In genomic region chr12:59798051-59798450, GRCm38 (mm10) we compare ENCODE assay signal across 8 mouse cellular contexts.
DNase-seq lines count a peak whose midpoint lies in the region; ATAC-seq and TF ChIP-seq lines count a peak whose summit lies in the region.

No protein-coding gene starts in this region.

- peak; percentile 43 for TF ChIP-seq CTCF in heart, adult 2 months (IDR thresholded peaks at IDR 0.05)
- TF ChIP-seq CTCF in MEL (IDR thresholded peaks at IDR 0.05 in 2 of 3, conservative IDR thresholded peaks at IDR 0.05 in 1 of 3; ENCODE audit: control insufficient read depth in 1 of 3, insufficient read depth in 1 of 3, low read depth in 2 of 3, low read length in 3 of 3, poor library complexity in 1 of 3, severe bottlenecking in 1 of 3), result peak in 1 of 3 experiments; percentile 66; a peak in 2 of 6 replicates

- H3K27ac ChIP-seq in heart, adult 2 months, result no peak overlapping the region
- no peak overlapping the region for H3K27ac ChIP-seq in heart, embryonic 12.5 days (ENCODE audit: poor library complexity, severe bottlenecking)
- no peak overlapping the region for H3K27ac ChIP-seq in MEL (ENCODE audit: control insufficient read depth, low read depth, low read length)

- no peaks in the 10 kb centered on the region for H3K79me2 ChIP-seq in heart, adult 2 months (replicated peaks; ENCODE audit: control insufficient read depth, insufficient read depth, low read length)
- H3K79me2 ChIP-seq in MEL (ENCODE audit: control insufficient read depth, insufficient read depth, low read length, poor library complexity), result no peaks in the 10 kb centered on the region

- no peak for ATAC-seq in heart, embryonic 12.5 days (ENCODE audit: insufficient number of reproducible peaks, low FRiP score)

- H3K36me3 ChIP-seq in heart, adult 2 months (ENCODE audit: control insufficient read depth, insufficient read depth, low read length), result no peaks in the 10 kb centered on the region
- no peaks in the 10 kb centered on the region for H3K36me3 ChIP-seq in heart, embryonic 12.5 days
- no peaks in the 10 kb centered on the region for H3K36me3 ChIP-seq in MEL (ENCODE audit: control insufficient read depth in 1 of 2, insufficient read depth in 2 of 2, low read length in 2 of 2)

- no peak overlapping the region for H3K4me2 ChIP-seq in heart, embryonic 12.5 days

- TF ChIP-seq POLR2A in heart, adult 2 months (IDR thresholded peaks at IDR 0.05; ENCODE audit: insufficient read depth, low read depth, low read length), result no peak
- TF ChIP-seq POLR2A in MEL (IDR thresholded peaks at IDR 0.05; ENCODE audit: control insufficient read depth in 1 of 2, insufficient read depth in 1 of 2, low read depth in 1 of 2, low read length in 2 of 2, poor library complexity in 1 of 2), result no peak

- no peaks in the 10 kb centered on the region for H3K4me1 ChIP-seq in heart, adult 2 months (ENCODE audit: control insufficient read depth, insufficient read depth, low read length)
- H3K4me1 ChIP-seq in heart, embryonic 12.5 days (replicated peaks), result no peaks in the 10 kb centered on the region
- no peaks in the 10 kb centered on the region for H3K4me1 ChIP-seq in MEL (ENCODE audit: control insufficient read depth in 1 of 2, insufficient read depth in 2 of 2, low read length in 2 of 2)

- WGBS in heart, adult 2 months, result 44% methylated on average over 3 of the region's 3 CpGs
- 46% methylated on average over 3 of the region's 3 CpGs for WGBS in heart, embryonic 12.5 days

- H3K9me3 ChIP-seq in heart, embryonic 12.5 days (replicated peaks), result no peaks in the 10 kb centered on the region
- H3K9me3 ChIP-seq in MEL (replicated peaks; ENCODE audit: insufficient read depth, low read length), result no peaks in the 10 kb centered on the region

- intact Hi-C loops in heart, adult 2 months (cut with DNase I), result no loop called here
- intact Hi-C loops in left cerebral cortex, postnatal 36 days (cut with DNase I), result loop anchor here (5.0 kb wide), 1 partner anchor 1719 kb away; no protein-coding TSS in a partner anchor

- H3K9ac ChIP-seq in heart, adult 2 months (ENCODE audit: low read depth, low read length), result no peak overlapping the region
- H3K9ac ChIP-seq in heart, embryonic 12.5 days, result no peak overlapping the region
- no peak overlapping the region for H3K9ac ChIP-seq in MEL (ENCODE audit: control insufficient read depth, low read depth, low read length, poor library complexity, severe bottlenecking)

- DNase-seq in heart, adult 2 months, result no peak
- peak; percentile 19 for DNase-seq in MEL (ENCODE audit: low read depth, low spot score)
- peak; percentile 67 to 85 for DNase-seq in frontal cortex, adult 2 months (ENCODE audit: extremely low spot score in 1 of 2, low spot score in 1 of 2)
- DNase-seq in left cerebral cortex, postnatal 36 days (ENCODE audit: low spot score in 2 of 2), result peak; percentile 47 to 48
- DNase-seq in spleen, adult 18-20 months, result no peak
- DNase-seq in urinary bladder, adult 2 months (ENCODE audit: low spot score), result no peak
- DNase-seq in cerebellum, postnatal 36 days, result no peak

- H3K4me3 ChIP-seq in heart, adult 2 months, result no peak overlapping the region
- H3K4me3 ChIP-seq in heart, embryonic 12.5 days, result no peak overlapping the region
- H3K4me3 ChIP-seq in MEL (ENCODE audit: control insufficient read depth in 1 of 2, insufficient read depth in 1 of 2, low read depth in 2 of 2, low read length in 2 of 2), result no peak overlapping the region

- no peaks in the 10 kb centered on the region for H3K27me3 ChIP-seq in heart, adult 2 months (ENCODE audit: control insufficient read depth, insufficient read depth, low read length)
- no peaks in the 10 kb centered on the region for H3K27me3 ChIP-seq in heart, embryonic 12.5 days (replicated peaks)
- no peaks in the 10 kb centered on the region for H3K27me3 ChIP-seq in MEL (ENCODE audit: control insufficient read depth in 1 of 2, insufficient read depth in 2 of 2, low read length in 2 of 2)

- no peak for TF ChIP-seq EP300 in heart, adult 2 months (IDR thresholded peaks at IDR 0.05; ENCODE audit: insufficient read depth, low read depth, low read length)
- no peak for TF ChIP-seq EP300 in MEL (IDR thresholded peaks at IDR 0.05; ENCODE audit: low read depth in 1 of 2, low read length in 2 of 2)

- peak; percentile 72 for TF ChIP-seq RAD21 in MEL (IDR thresholded peaks at IDR 0.05; ENCODE audit: low read depth, low read length)

TF ChIP-seq in MEL, 35 proteins besides CTCF, POLR2A, EP300 and RAD21:
- TF ChIP-seq SMC3 (IDR thresholded peaks at IDR 0.05; ENCODE audit: low read depth, low read length) (peak; percentile 76), ZC3H11A (IDR thresholded peaks at IDR 0.05; ENCODE audit: low read depth, low read length) (peak; percentile 64), KAT2A (conservative IDR thresholded peaks at IDR 0.05; ENCODE audit: low read depth, low read length) (no peak)

Comparison
In these comparisons a context has a peak if more than half of its experiments do, and no peak if none do; other contexts are left out.
1. DNase-seq: peak in MEL (single experiment), frontal cortex, adult 2 months (2 of 2) and left cerebral cortex, postnatal 36 days (2 of 2); none in heart, adult 2 months (0 of 2), spleen, adult 18-20 months (0 of 2), urinary bladder, adult 2 months (single experiment) and cerebellum, postnatal 36 days (0 of 2).